Mouse (Mus musculus) lung, embryonic 15.5 days (tissue): ENCODE measurements at regions not wholly inside any gene's neighbourhood (a gene's known extent, or its start where the extent isn't known, plus 50 kb on each side); places are given as distances from the start of the nearest gene placed in this dataset.
"Not testable (repeated sequence)": the region's sequence is repeated elsewhere in the genome, so short reads cannot be mapped to it uniquely, and the experiment has no call there.

Experiments used
- ATAC-seq: fragments of 200-750 bp; cut with Nextera tagmentation; 2 replicates; pipeline ENCODE4 v1.8.0; 2017; ENCODE audit warnings: moderate number of reproducible peaks, borderline replicate concordance; ENCODE audit not compliant: low FRiP score, low TSS enrichment; ENCODE audit errors: extremely low read depth
- H3K27ac ChIP-seq: fragments of 300-500 bp; sonication (generic); 2 replicates; pipeline ENCODE4 v1.5.1; 2015; ENCODE audit warnings: moderate library complexity, mild to moderate bottlenecking, inconsistent platforms
- H3K27me3 ChIP-seq: fragments of 300-500 bp; sonication (generic); 2 replicates; pipeline ENCODE4 v1.6.1; 2015; ENCODE audit warnings: inconsistent platforms
- H3K36me3 ChIP-seq: fragments of 300-500 bp; sonication (generic); 2 replicates; pipeline ENCODE4 v1.6.1; 2015; ENCODE audit warnings: inconsistent platforms
- H3K4me1 ChIP-seq: fragments of 300-500 bp; sonication (generic); 2 replicates; pipeline ENCODE4 v1.6.1; 2015; ENCODE audit warnings: inconsistent platforms
- H3K4me2 ChIP-seq: fragments of 300-500 bp; sonication (generic); 2 replicates; pipeline ENCODE4 v1.6.1; 2015; ENCODE audit warnings: inconsistent platforms, mild to moderate bottlenecking, moderate library complexity
- H3K4me3 ChIP-seq: fragments of 300-500 bp; sonication (generic); 2 replicates; pipeline ENCODE4 v1.5.1; 2015; ENCODE audit warnings: mild to moderate bottlenecking, inconsistent platforms
- H3K9ac ChIP-seq: fragments of 300-500 bp; sonication (generic); 2 replicates; pipeline ENCODE4 v1.6.1; 2015; ENCODE audit warnings: inconsistent platforms
- H3K9me3 ChIP-seq: fragments of 300-500 bp; sonication (generic); 2 replicates; pipeline ENCODE4 v1.6.1; 2016; ENCODE audit warnings: inconsistent platforms
- WGBS: fragments of 180-500 bp; shearing (Covaris S2); methylation state at CpG from one replicate; pipeline ENCODE4 v1.1.7; 2015; 5-methylcytosine and 5-hydroxymethylcytosine counted together

GRCm38 (mm10) chr13:111876847-111877246, 68.1 kb upstream of the Map3k1 start:
- ATAC-seq: no peak
- Histone ChIP-seq H3K27ac (peak overlapping the region; percentile 50; the same call in 1 of the 2 replicates), H3K27me3 (no peaks in the 10 kb centered on the region), H3K4me1 (no peaks in the 10 kb centered on the region), H3K4me3 (no peak overlapping the region), H3K9me3 (no peaks in the 10 kb centered on the region), H3K4me2 (no peak overlapping the region), H3K9ac (no peak overlapping the region), H3K36me3 (no peaks in the 10 kb centered on the region)
- WGBS: 53% methylated on average over 2 of the region's 2 CpGs

GRCm38 (mm10) chr13:111883768-111884566, 75.2 kb upstream of the Map3k1 start:
- WGBS: 80% methylated on average over 17 of the region's 17 CpGs
- not testable (repeated sequence) for H3K27ac ChIP-seq, H3K27me3 ChIP-seq, H3K9me3 ChIP-seq, H3K9ac ChIP-seq, H3K4me2 ChIP-seq, H3K4me3 ChIP-seq, H3K36me3 ChIP-seq, H3K4me1 ChIP-seq, ATAC-seq

- no peak overlapping the region for H3K27ac ChIP-seq
- no peak overlapping the region for H3K4me3 ChIP-seq
- no peak for ATAC-seq
- no peaks in the 10 kb centered on the region for H3K27me3 ChIP-seq
- 51% methylated on average over 3 of the region's 3 CpGs for WGBS
- no peak overlapping the region for H3K4me2 ChIP-seq
- no peak overlapping the region for H3K9ac ChIP-seq
- H3K4me1 ChIP-seq: 0 out of 2 replicates have a peak, but pooled peaks cover 6% of the 10 kb centered on the region
- no peaks in the 10 kb centered on the region for H3K36me3 ChIP-seq
- H3K9me3 ChIP-seq: no peaks in the 10 kb centered on the region
These were observed 82.0 kb upstream of the Map3k1 start for GRCm38 (mm10) chr13:111890792-111891191.

GRCm38 (mm10) chr13:111892141-111892540, 83.3 kb upstream of the Map3k1 start:
- no peak for ATAC-seq
- Histone ChIP-seq H3K4me3 (no peak overlapping the region), H3K4me1 (peaks cover 13% of the 10 kb centered on the region; the same call in 1 of the 2 replicates), H3K9me3 (no peaks in the 10 kb centered on the region), H3K27me3 (no peaks in the 10 kb centered on the region), H3K27ac (no peak overlapping the region), H3K4me2 (no peak overlapping the region), H3K36me3 (no peaks in the 10 kb centered on the region), H3K9ac (no peak overlapping the region)
- 91% methylated on average over 8 of the region's 8 CpGs for WGBS

- Histone ChIP-seq H3K4me2 (no peak overlapping the region), H3K27me3 (no peaks in the 10 kb centered on the region), H3K9me3 (no peaks in the 10 kb centered on the region), H3K36me3 (no peaks in the 10 kb centered on the region), H3K27ac (no peak overlapping the region), H3K9ac (no peak overlapping the region), H3K4me3 (no peak overlapping the region), H3K4me1 (peaks cover 13% of the 10 kb centered on the region; the same call in 1 of the 2 replicates)
- 18% methylated on average over 14 of the region's 14 CpGs for WGBS
- ATAC-seq: no peak
These were observed 84.5 kb upstream of the Map3k1 start for GRCm38 (mm10) chr13:111893221-111893713.

GRCm38 (mm10) chr13:111894804-111895478, 86.1 kb upstream of the Map3k1 start:
- no peak overlapping the region for H3K27ac ChIP-seq
- ATAC-seq: peak; percentile 64
- no peaks in the 10 kb centered on the region for H3K36me3 ChIP-seq
- H3K9ac ChIP-seq: no peak overlapping the region
- H3K27me3 ChIP-seq: no peaks in the 10 kb centered on the region
- H3K4me1 ChIP-seq: peaks cover 13% of the 10 kb centered on the region; the same call in 1 of the 2 replicates
- H3K4me2 ChIP-seq: peak overlapping the region; percentile 4; the same call in 1 of the 2 replicates
- H3K9me3 ChIP-seq: no peaks in the 10 kb centered on the region
- H3K4me3 ChIP-seq: no peak overlapping the region
- 67% methylated on average over 15 of the region's 15 CpGs for WGBS

- no peak for ATAC-seq
- WGBS: 11% methylated on average over 2 of the region's 2 CpGs
- Histone ChIP-seq H3K4me3 (no peak overlapping the region), H3K27ac (no peak overlapping the region), H3K4me1 (peaks cover 13% of the 10 kb centered on the region; the same call in 1 of the 2 replicates), H3K36me3 (no peaks in the 10 kb centered on the region), H3K27me3 (no peaks in the 10 kb centered on the region), H3K9me3 (no peaks in the 10 kb centered on the region), H3K9ac (no peak overlapping the region), H3K4me2 (no peak overlapping the region)
These were observed 87.5 kb upstream of the Map3k1 start for GRCm38 (mm10) chr13:111896279-111896678.

- WGBS: 39% methylated on average over 2 of the region's 2 CpGs
- H3K27ac ChIP-seq: no peak overlapping the region
- no peaks in the 10 kb centered on the region for H3K9me3 ChIP-seq
- H3K27me3 ChIP-seq: no peaks in the 10 kb centered on the region
- H3K4me2 ChIP-seq: no peak overlapping the region
- peaks cover 10% of the 10 kb centered on the region for H3K4me1 ChIP-seq
- H3K36me3 ChIP-seq: no peaks in the 10 kb centered on the region
- no peak overlapping the region for H3K4me3 ChIP-seq
- H3K9ac ChIP-seq: no peak overlapping the region
- ATAC-seq: no peak
These were observed 94.6 kb upstream of the Map3k1 start for GRCm38 (mm10) chr13:111903361-111903760.

GRCm38 (mm10) chr13:111903931-111904330, 95.1 kb upstream of the Map3k1 start:
- ATAC-seq: no peak
- H3K4me1 ChIP-seq: peaks cover 10% of the 10 kb centered on the region
- H3K4me2 ChIP-seq: no peak overlapping the region
- no peak overlapping the region for H3K27ac ChIP-seq
- no peak overlapping the region for H3K4me3 ChIP-seq
- no peaks in the 10 kb centered on the region for H3K36me3 ChIP-seq
- H3K27me3 ChIP-seq: no peaks in the 10 kb centered on the region
- 60% methylated on average over 9 of the region's 9 CpGs for WGBS
- H3K9ac ChIP-seq: no peak overlapping the region
- no peaks in the 10 kb centered on the region for H3K9me3 ChIP-seq

- Histone ChIP-seq H3K36me3 (no peaks in the 10 kb centered on the region), H3K4me3 (no peak overlapping the region), H3K4me1 (peaks cover 10% of the 10 kb centered on the region), H3K9ac (no peak overlapping the region), H3K27ac (peak overlapping the region; percentile 18; the same call in 1 of the 2 replicates), H3K9me3 (no peaks in the 10 kb centered on the region), H3K4me2 (peak overlapping the region; percentile 19; the same call in 1 of the 2 replicates), H3K27me3 (no peaks in the 10 kb centered on the region)
- WGBS: 34% methylated on average over 16 of the region's 17 CpGs
- no peak for ATAC-seq
These were observed 95.9 kb upstream of the Map3k1 start for GRCm38 (mm10) chr13:111904616-111905212.

GRCm38 (mm10) chr13:111905213-111905701, 96.5 kb upstream of the Map3k1 start:
- Histone ChIP-seq H3K27ac (peak overlapping the region; percentile 18; the same call in 1 of the 2 replicates), H3K4me3 (no peak overlapping the region), H3K4me2 (0 out of 2 replicates have a peak overlapping the region, but pooled peaks have one; percentile 19), H3K36me3 (no peaks in the 10 kb centered on the region), H3K9ac (no peak overlapping the region), H3K9me3 (no peaks in the 10 kb centered on the region), H3K27me3 (no peaks in the 10 kb centered on the region), H3K4me1 (peaks cover 10% of the 10 kb centered on the region)
- ATAC-seq: no peak; the same call in 1 of the 2 replicates
- WGBS: 26% methylated on average over 10 of the region's 10 CpGs
